Mouse (Mus musculus): Measurements from ENCODE around the gene Fndc9. TPM values are rescaled to one million over a fixed set of nuclear protein-coding genes. Genes with fewer than 3 reads are reported as not detected.

Gene Fndc9
- 1.1 and 1.9 TPM in 2 replicates for polyA plus RNA-seq (2014; fragmentation: Nextera tagmentation; extraction: Ambion mirVana)

DNA sequence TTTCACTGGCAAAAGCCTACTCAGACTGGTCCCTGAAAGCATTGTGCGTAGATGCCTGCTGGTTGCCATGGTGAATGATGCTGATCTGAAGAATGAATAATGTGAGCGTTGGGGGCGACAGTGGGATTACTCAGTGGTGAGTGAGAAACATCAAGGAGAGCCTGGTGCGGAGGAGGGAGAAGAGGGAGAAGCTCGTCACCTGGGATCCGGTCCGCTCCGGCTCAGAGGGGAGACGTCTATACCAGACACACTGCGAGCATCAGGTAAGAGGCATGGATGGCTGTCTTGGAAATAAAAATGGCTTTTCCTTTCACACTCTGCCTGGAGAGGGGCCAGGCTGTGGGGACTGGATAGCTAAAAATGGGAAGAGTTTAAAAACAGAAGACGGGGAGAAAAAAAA, at the start of gene Fndc9:
TSS of gene Fndc9 (plus strand) at position 198 of the 400 bp plus-strand sequence.
- H3K4me2 ChIP-seq (ENCODE audit: low read depth, low read length), result no peak within 1 kb of the TSS
- peak within 1 kb of the TSS; percentile 34; the same call in 1 of the 2 replicates for H3K27ac ChIP-seq (ENCODE audit: low read depth, low read length)
- H3K4me1 ChIP-seq (ENCODE audit: control insufficient read depth, insufficient read depth, low read length), result no peaks in the 10 kb centered on the region
- no peaks in the 10 kb centered on the region for H3K27me3 ChIP-seq (ENCODE audit: control insufficient read depth, insufficient read depth, low read length)
- peaks cover 29% of the 10 kb centered on the region for H3K36me3 ChIP-seq (ENCODE audit: control insufficient read depth, insufficient read depth, low read length)
- no peak within 1 kb of the TSS for H3K9ac ChIP-seq (replicated peaks; ENCODE audit: low read depth, low read length)
- no peaks in the 10 kb centered on the region for H3K9me3 ChIP-seq (ENCODE audit: control insufficient read depth, low read length)
- no peak within 1 kb of the TSS for H3K4me3 ChIP-seq (ENCODE audit: low read depth, low read length)
- WGBS, result 46% methylated on average over 11 of the region's 11 CpGs
- ATAC-seq (ENCODE audit: low read depth), result 0 out of 2 replicates have a peak, but pooled peaks have one; percentile 26

DNA sequence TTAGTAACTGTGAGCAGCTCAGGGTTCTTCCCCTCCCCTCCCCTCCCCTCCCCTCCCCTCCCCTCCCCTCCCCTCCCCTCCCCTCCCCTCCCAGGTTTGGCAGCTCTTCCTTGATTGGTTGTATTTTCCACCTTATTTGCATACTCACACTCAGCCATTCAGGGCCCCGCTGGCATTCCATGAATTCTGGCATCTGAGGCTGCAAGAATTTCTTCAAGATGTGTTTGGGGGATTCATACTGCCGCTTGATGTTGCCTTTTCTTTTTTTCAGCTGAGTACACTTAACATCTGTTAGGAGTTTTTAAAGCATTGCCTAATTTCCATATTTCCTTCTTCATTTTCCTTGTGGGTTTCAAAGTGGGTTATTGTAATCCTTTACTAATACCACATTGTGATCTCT, 47.0 kb upstream of the Fndc9 start:
- H3K9ac ChIP-seq (replicated peaks; ENCODE audit: low read depth, low read length), result no peak overlapping the region
- ATAC-seq (ENCODE audit: low read depth), result no peak
- H3K4me2 ChIP-seq (ENCODE audit: low read depth, low read length), result no peak overlapping the region
- H3K27ac ChIP-seq (ENCODE audit: low read depth, low read length), result no peak overlapping the region
- no peaks in the 10 kb centered on the region for H3K36me3 ChIP-seq (ENCODE audit: control insufficient read depth, insufficient read depth, low read length)
- H3K4me3 ChIP-seq (ENCODE audit: low read depth, low read length), result no peak overlapping the region
- H3K27me3 ChIP-seq (ENCODE audit: control insufficient read depth, insufficient read depth, low read length), result no peaks in the 10 kb centered on the region
- H3K9me3 ChIP-seq (ENCODE audit: control insufficient read depth, low read length), result no peaks in the 10 kb centered on the region
- 65% methylated on average over 2 of the region's 2 CpGs for WGBS
- no peaks in the 10 kb centered on the region for H3K4me1 ChIP-seq (ENCODE audit: control insufficient read depth, insufficient read depth, low read length)

DNA sequence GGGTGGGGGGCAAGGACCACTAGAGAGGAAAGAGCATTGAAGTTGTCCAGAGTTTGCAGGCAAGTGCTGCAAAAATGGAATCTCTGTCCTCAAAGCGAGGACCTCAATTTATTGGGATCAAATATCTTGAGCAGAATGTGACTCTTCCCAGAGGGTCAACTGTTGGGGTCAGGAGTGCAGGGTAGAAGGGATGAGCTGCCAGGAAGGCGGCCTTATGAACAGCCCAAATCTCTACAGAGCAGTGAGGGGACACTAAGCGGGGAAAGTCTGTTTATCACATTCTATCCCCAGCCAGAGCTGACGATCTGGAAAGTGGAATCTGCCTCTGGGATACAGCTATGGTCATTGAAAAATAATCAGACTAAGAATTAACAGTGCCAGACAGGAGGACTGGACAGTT, 41.2 kb upstream of the Fndc9 start:
- H3K9me3 ChIP-seq (ENCODE audit: control insufficient read depth, low read length), result no peaks in the 10 kb centered on the region
- H3K27ac ChIP-seq (ENCODE audit: low read depth, low read length), result no peak overlapping the region
- 80% methylated on average over 4 of the region's 4 CpGs for WGBS
- peaks cover 41% of the 10 kb centered on the region for H3K36me3 ChIP-seq (ENCODE audit: control insufficient read depth, insufficient read depth, low read length)
- no peaks in the 10 kb centered on the region for H3K4me1 ChIP-seq (ENCODE audit: control insufficient read depth, insufficient read depth, low read length)
- H3K4me2 ChIP-seq (ENCODE audit: low read depth, low read length), result no peak overlapping the region
- H3K27me3 ChIP-seq (ENCODE audit: control insufficient read depth, insufficient read depth, low read length), result no peaks in the 10 kb centered on the region
- no peak overlapping the region for H3K9ac ChIP-seq (replicated peaks; ENCODE audit: low read depth, low read length)
- no peak for ATAC-seq (ENCODE audit: low read depth)
- H3K4me3 ChIP-seq (ENCODE audit: low read depth, low read length), result no peak overlapping the region

DNA sequence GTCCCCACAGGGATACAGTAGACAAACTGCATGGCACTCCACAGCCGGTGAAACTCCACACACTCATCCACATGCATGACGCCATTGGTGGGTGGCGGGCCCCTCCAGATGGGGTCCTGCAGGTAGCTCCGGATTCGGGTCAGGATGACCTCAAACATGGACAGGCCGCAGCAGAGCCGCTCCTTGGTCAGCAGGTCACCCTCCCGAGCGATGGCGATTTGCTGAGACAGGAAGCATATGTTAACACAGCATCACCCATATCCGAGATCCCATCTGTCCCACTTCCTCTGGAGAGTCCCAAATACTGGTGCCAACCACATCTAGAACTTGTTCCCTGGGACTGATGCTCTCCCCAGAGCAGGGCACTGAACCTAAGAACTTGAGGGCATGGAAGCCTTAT, 34.7 kb upstream of the Fndc9 start:
- H3K4me1 ChIP-seq (ENCODE audit: control insufficient read depth, insufficient read depth, low read length), result no peaks in the 10 kb centered on the region
- H3K27ac ChIP-seq (ENCODE audit: low read depth, low read length), result no peak overlapping the region
- 91% methylated on average over 11 of the region's 11 CpGs for WGBS
- no peak for ATAC-seq (ENCODE audit: low read depth)
- no peak overlapping the region for H3K9ac ChIP-seq (replicated peaks; ENCODE audit: low read depth, low read length)
- H3K27me3 ChIP-seq (ENCODE audit: control insufficient read depth, insufficient read depth, low read length), result no peaks in the 10 kb centered on the region
- H3K4me2 ChIP-seq (ENCODE audit: low read depth, low read length), result no peak overlapping the region
- H3K9me3 ChIP-seq (ENCODE audit: control insufficient read depth, low read length), result no peaks in the 10 kb centered on the region
- peaks cover 55% of the 10 kb centered on the region for H3K36me3 ChIP-seq (ENCODE audit: control insufficient read depth, insufficient read depth, low read length)
- no peak overlapping the region for H3K4me3 ChIP-seq (ENCODE audit: low read depth, low read length)

DNA sequence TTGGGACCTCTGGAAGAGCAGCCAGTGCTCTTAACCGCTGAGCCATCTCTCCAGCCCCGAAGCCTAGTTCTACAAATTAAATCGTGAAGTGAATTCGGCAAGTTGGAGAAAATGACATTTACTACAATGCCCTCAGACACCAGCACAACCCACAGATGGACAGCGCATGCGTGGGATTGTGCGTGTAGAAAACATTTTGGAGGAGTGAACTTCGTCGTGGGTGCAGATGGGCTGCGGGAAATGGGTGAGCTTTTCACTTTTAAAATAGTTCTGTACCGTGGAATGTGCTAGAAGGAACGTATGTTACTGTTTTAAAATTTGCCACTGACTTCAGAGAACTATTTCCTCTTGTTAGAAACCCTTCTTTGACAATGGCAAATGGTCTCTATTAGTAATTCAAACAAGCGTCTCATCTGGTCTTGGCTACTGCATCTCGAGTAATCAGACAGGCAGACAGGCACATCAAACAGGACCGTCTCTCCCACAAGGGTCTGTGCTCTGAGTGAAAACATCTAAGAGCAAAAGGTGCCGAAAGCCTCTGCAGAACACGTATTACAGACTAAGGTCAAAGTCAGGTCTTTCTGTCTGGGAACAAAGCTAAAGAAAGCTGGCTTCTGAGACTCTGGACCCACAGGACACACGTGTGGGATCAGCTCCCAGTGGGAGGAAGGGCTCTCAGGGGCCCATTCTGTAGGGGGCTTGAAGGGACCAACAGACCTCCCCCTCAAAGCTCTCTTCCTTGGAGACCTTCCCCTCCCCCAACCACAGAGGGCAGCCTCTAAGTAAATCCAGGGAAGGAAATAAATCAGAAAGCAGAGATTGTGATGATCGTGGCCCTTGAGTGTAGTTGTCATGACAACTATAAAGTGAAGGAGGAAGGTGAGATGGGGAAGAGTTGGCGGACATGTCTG, 33.4 kb upstream of the Fndc9 start:
- H3K4me1 ChIP-seq (ENCODE audit: control insufficient read depth, insufficient read depth, low read length), result no peaks in the 10 kb centered on the region
- no peaks in the 10 kb centered on the region for H3K9me3 ChIP-seq (ENCODE audit: control insufficient read depth, low read length)
- peaks cover 51% of the 10 kb centered on the region for H3K36me3 ChIP-seq (ENCODE audit: control insufficient read depth, insufficient read depth, low read length)
- WGBS, result 76% methylated on average over 20 of the region's 20 CpGs
- no peak overlapping the region for H3K4me3 ChIP-seq (ENCODE audit: low read depth, low read length)
- H3K4me2 ChIP-seq (ENCODE audit: low read depth, low read length), result no peak overlapping the region
- no peak overlapping the region for H3K27ac ChIP-seq (ENCODE audit: low read depth, low read length)
- H3K9ac ChIP-seq (replicated peaks; ENCODE audit: low read depth, low read length), result no peak overlapping the region
- no peak for ATAC-seq (ENCODE audit: low read depth)
- H3K27me3 ChIP-seq (ENCODE audit: control insufficient read depth, insufficient read depth, low read length), result no peaks in the 10 kb centered on the region

DNA sequence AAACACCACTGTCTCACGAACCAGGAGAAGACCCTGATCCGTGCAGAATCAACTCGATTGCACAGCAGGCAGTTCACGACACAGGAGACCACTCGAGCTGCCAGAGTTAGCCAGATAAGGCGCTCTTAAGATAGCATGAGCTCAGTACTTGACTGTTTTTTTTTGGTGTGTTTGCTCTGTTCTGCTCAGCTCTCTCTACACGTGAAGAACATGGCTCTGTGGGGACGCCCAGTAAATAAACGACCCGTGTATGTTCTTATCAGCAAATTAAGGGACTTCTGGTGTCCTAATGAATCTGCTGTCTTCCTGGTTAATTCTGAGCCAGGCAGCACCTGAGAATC, 32.8 kb upstream of the Fndc9 start:
- peaks cover 50% of the 10 kb centered on the region for H3K36me3 ChIP-seq (ENCODE audit: control insufficient read depth, insufficient read depth, low read length)
- H3K9me3 ChIP-seq (ENCODE audit: control insufficient read depth, low read length), result no peaks in the 10 kb centered on the region
- 75% methylated on average over 10 of the region's 10 CpGs for WGBS
- H3K4me2 ChIP-seq (ENCODE audit: low read depth, low read length), result no peak overlapping the region
- no peaks in the 10 kb centered on the region for H3K4me1 ChIP-seq (ENCODE audit: control insufficient read depth, insufficient read depth, low read length)
- H3K9ac ChIP-seq (replicated peaks; ENCODE audit: low read depth, low read length), result no peak overlapping the region
- no peaks in the 10 kb centered on the region for H3K27me3 ChIP-seq (ENCODE audit: control insufficient read depth, insufficient read depth, low read length)
- no peak for ATAC-seq (ENCODE audit: low read depth)
- H3K4me3 ChIP-seq (ENCODE audit: low read depth, low read length), result no peak overlapping the region
- no peak overlapping the region for H3K27ac ChIP-seq (ENCODE audit: low read depth, low read length)

DNA sequence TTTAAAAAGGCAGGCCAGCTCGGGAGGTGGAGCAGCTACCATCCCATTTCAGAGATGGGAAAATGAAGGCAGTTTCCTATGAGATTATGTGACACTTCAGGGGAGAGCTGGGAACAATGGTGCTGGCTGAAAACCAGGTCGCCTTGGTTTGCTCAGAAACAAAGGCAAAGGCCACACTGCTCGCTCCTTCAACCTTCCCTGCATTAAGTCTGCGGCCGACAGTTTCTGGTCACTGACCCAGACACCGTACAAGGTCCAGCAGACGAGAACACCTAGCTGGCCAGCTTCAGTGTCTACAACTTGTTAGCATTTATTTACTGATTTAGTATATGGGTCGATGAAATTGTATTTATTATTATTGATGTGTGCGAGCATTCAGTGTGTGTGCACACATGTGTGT, 30.5 kb upstream of the Fndc9 start:
- H3K4me1 ChIP-seq (ENCODE audit: control insufficient read depth, insufficient read depth, low read length), result no peaks in the 10 kb centered on the region
- H3K4me2 ChIP-seq (ENCODE audit: low read depth, low read length), result no peak overlapping the region
- H3K27ac ChIP-seq (ENCODE audit: low read depth, low read length), result no peak overlapping the region
- H3K9me3 ChIP-seq (ENCODE audit: control insufficient read depth, low read length), result no peaks in the 10 kb centered on the region
- no peak overlapping the region for H3K4me3 ChIP-seq (ENCODE audit: low read depth, low read length)
- H3K36me3 ChIP-seq (ENCODE audit: control insufficient read depth, insufficient read depth, low read length), result peaks cover 41% of the 10 kb centered on the region
- H3K27me3 ChIP-seq (ENCODE audit: control insufficient read depth, insufficient read depth, low read length), result no peaks in the 10 kb centered on the region
- WGBS, result 90% methylated on average over 9 of the region's 9 CpGs
- ATAC-seq (ENCODE audit: low read depth), result no peak
- no peak overlapping the region for H3K9ac ChIP-seq (replicated peaks; ENCODE audit: low read depth, low read length)

DNA sequence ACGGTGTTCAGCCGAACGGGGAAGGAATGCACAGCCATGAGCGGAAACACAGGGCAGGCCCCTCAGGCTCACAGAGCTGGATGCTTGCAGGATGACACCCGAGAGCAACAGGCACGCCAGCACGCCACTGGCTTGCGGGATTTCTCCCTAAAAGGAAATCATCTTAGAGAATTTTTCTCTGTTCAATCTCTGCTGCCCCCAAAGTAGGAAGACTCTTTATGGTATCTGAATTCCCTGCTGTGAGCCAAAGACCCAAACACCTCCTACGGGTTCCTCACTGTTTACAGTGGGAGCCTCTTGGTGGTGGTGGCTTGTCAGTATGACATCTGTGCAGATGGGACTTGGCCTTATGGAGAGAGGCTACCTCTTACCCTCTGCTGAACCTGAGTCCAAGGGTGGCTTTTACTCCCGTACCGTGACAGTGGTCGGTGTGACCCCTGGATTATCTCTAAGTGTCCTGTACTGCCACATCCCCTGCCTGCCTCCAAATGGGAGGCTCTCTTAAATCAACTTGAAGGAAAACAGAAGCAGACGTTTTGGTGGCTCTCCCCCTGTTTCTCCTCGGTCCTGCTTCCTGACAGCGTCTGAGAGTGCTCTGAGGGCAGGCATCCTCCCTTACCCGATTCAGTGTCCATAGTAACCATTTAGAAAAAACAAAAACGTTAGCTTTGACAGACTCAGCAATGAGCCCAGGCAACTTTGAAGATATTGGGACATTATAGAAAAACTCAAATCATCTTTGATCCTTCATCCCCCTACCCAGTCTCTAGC, 29.5 kb upstream of the Fndc9 start:
- Histone ChIP-seq H3K9ac (replicated peaks; ENCODE audit: low read depth, low read length) (no peak overlapping the region), H3K4me3 (ENCODE audit: low read depth, low read length) (no peak overlapping the region), H3K9me3 (ENCODE audit: control insufficient read depth, low read length) (no peaks in the 10 kb centered on the region), H3K36me3 (ENCODE audit: control insufficient read depth, insufficient read depth, low read length) (peaks cover 33% of the 10 kb centered on the region), H3K27ac (ENCODE audit: low read depth, low read length) (no peak overlapping the region), H3K4me1 (ENCODE audit: control insufficient read depth, insufficient read depth, low read length) (no peaks in the 10 kb centered on the region), H3K27me3 (ENCODE audit: control insufficient read depth, insufficient read depth, low read length) (no peaks in the 10 kb centered on the region), H3K4me2 (ENCODE audit: low read depth, low read length) (no peak overlapping the region)
- 69% methylated on average over 17 of the region's 17 CpGs for WGBS
- ATAC-seq (ENCODE audit: low read depth), result no peak

DNA sequence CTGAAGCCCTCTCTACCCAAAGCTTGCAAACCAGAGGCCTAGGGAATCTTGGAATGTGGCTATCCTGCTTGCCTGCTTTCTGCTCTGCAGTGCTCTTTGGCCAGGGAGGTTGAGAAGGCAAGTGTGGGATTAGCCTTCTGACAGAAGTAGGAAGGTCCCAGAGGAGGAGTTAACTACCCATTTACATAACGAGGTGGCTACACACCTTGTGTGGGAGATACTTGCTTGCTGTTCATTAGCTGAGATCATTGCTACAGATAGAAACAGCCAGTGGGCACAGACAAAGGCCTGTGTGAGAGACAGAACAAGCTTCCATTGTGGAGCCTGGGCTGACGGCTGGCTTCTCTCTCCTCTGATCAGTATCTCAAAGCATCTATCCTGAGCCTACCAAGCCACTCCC, 25.4 kb upstream of the Fndc9 start:
- H3K27ac ChIP-seq (ENCODE audit: low read depth, low read length), result no peak overlapping the region

More for the DNA sequence above, 25.4 kb upstream of the Fndc9 start:
- Histone ChIP-seq H3K4me3 (ENCODE audit: low read depth, low read length) (no peak overlapping the region), H3K4me2 (ENCODE audit: low read depth, low read length) (no peak overlapping the region), H3K9ac (replicated peaks; ENCODE audit: low read depth, low read length) (no peak overlapping the region), H3K4me1 (ENCODE audit: control insufficient read depth, insufficient read depth, low read length) (no peaks in the 10 kb centered on the region), H3K27me3 (ENCODE audit: control insufficient read depth, insufficient read depth, low read length) (no peaks in the 10 kb centered on the region), H3K36me3 (ENCODE audit: control insufficient read depth, insufficient read depth, low read length) (peaks cover 26% of the 10 kb centered on the region), H3K9me3 (ENCODE audit: control insufficient read depth, low read length) (no peaks in the 10 kb centered on the region)
- ATAC-seq (ENCODE audit: low read depth), result no peak
- 49% methylated on average over 2 of the region's 2 CpGs for WGBS

All from neural tube, embryonic 14.5 days (tissue).